Mouse (Mus musculus): ENCODE measurements at regions not wholly inside any gene's neighbourhood (a gene's known extent, or its start where the extent isn't known, plus 50 kb on each side); places are given as distances from the start of the nearest gene placed in this dataset.
"Not testable (repeated sequence)": the region's sequence is repeated elsewhere in the genome, so short reads cannot be mapped to it uniquely, and the experiment has no call there.

DNA sequence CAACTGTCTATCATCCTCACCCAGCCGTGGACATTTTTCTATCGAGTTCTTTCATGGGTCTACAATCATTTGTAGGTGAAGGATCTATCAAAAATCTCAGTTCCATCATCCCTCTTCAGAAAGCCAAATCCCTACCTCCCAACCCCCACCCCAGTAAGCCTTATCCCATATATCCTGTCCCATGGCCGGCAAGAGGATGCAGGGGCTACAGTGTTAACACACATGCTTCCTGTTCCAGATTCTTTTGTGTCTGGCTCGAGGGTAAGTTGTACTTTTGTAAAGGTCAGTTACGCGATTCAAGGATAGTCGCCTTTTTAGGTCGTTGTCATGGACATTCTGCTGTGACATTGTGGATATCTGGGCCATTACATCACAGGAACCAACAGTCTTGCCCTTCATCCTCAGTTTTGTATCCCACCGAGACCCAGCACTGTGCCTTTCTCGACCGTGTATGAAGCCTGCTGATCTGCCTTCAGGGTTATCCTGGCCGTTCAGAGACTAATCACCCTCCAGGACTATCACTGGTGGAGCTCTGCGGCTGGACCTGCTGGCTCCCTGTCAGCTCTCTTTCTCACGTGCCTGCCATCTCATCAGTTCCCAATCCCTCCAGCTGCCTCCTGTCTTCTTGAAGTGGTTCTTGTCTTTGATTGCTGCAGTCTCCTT, 193.8 kb downstream of the Trim29 start:
- intact Hi-C loops (cut with DNase I) = no loop called here

GRCm38 (mm10) chr9:43505856-43506255, 195.2 kb downstream of the Trim29 start:
- no peak for DNase-seq (ENCODE audit: low spot score in 2 of 2)
- intact Hi-C loops (cut with DNase I) = no loop called here

More for the DNA sequence above, 193.8 kb downstream of the Trim29 start:
- no peak for DNase-seq (ENCODE audit: low spot score in 2 of 2)

DNA sequence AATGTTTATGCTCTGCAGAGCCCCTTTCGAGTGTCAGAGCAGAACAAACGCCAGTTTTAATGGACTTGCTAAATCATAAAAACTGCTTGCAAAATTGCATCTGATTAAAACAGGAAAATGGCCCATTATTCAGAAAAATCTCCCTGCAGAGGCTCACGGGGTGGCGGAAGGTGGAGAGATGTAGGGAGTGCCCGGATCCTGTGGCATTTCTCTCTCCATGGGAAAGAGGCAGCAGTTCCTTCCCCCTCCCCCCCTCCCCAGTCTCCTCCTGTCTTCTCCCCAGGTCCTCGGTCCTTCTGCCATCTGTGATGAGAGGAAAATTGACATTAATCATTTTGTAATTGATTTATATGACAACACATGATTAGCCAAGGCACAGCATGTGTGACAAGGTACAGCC, 195.6 kb downstream of the Trim29 start:
- intact Hi-C loops (cut with DNase I) = no loop called here

GRCm38 (mm10) chr9:43512806-43513205, 202.2 kb downstream of the Trim29 start:
- intact Hi-C loops (cut with DNase I) = no loop called here
- no peak for DNase-seq (ENCODE audit: low spot score in 2 of 2)

More for the DNA sequence above, 195.6 kb downstream of the Trim29 start:
- no peak for DNase-seq (ENCODE audit: low spot score in 2 of 2)

DNA sequence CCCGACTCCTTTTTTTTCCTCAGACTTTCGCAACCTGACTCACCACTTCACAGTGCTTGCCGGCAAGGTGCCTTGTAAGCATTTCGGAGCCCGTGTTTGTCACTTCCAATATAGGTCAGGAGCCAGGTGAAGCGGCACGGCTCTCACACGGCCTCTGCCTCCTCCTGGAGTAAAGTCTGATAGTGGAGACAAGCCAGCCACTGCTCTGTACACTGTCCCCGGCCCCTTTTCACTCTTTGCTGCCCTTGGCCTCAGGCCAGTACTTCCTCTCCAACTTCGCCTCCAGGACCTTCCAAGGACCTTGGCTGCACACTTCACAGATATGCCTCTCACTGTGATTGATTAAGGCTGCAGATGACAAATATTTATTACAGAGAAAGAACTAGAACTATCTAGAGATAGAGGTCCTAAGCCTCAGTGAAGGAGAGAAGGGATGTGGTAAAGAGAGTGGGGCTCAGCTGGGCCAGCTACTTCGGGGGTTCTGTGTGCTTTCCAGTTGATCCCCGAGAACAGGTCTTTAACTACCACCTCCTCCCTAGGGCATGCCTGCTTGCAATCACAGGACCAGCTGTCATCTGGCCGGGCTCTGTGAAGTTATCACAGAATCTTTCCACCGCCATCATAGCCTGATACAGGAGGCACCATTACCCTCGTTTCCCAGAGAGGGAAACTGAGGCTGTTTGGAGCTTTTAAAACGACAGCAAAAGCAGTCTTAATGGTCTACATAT, 204.2 kb downstream of the Trim29 start:
- DNase-seq (ENCODE audit: low spot score in 2 of 2) = no peak
- intact Hi-C loops (cut with DNase I) = no loop called here

DNA sequence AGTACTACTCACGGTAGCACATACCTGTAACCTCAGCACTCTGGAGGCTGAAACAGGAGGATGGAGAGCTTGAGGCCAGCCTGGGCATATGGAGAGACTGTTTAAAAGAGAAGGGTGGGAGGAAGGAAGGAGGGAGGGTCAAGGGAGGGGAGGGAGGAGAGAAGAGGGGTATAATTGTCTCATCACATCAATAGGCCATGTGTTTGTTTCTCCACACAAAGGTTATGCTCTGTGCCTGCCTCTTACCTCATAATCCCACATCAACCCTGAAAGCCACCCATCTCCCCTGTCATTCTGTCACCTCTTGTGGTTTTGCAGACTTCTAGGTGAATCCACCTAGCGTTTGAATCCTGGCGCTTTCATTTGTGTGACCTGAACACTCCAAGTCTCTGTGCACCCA, 210.3 kb downstream of the Trim29 start:
- intact Hi-C loops (cut with DNase I) = no loop called here
- no peak for DNase-seq (ENCODE audit: low spot score in 2 of 2)

- intact Hi-C loops (cut with DNase I) = no loop called here
- DNase-seq (ENCODE audit: low spot score in 2 of 2) = no peak
These were observed 214.4 kb downstream of the Trim29 start for GRCm38 (mm10) chr9:43524947-43525565.

GRCm38 (mm10) chr9:43532187-43532586, 211.6 kb upstream of the Nectin1 start:
- intact Hi-C loops (cut with DNase I) = no loop called here
- peak in 1 of 2 experiments; percentile 19 for DNase-seq (ENCODE audit: low spot score in 2 of 2)

GRCm38 (mm10) chr9:43535967-43536366, 207.8 kb upstream of the Nectin1 start:
- intact Hi-C loops (cut with DNase I) = loop anchor here (5.0 kb wide), 1 partner anchor 54 kb away; no protein-coding TSS in a partner anchor
- peak; percentile 55 to 69 for DNase-seq (ENCODE audit: low spot score in 2 of 2)

DNA sequence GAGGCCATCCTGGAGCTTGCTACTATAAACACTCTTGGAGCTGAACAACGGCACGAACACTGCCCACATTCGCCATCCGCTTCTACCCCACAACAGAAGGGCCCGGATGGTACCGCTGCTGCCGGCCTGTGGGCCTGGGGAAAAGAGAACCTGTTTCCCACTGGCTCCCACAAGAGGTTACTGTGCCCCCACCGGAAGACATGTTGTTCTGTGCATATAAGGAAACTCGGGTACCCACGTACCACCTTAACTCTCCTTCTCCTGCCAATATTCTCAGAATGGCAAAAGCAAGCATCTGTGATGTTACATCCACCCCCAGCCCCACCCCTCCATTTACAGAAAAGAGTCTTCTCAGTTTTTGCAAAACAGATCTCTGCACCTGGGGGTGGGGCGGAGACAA, 206.7 kb upstream of the Nectin1 start:
- intact Hi-C loops (cut with DNase I) = loop anchor here (5.0 kb wide), 1 partner anchor 55 kb away; no protein-coding TSS in a partner anchor
- peak; percentile 77 to 88 for DNase-seq (ENCODE audit: low spot score in 2 of 2)

DNA sequence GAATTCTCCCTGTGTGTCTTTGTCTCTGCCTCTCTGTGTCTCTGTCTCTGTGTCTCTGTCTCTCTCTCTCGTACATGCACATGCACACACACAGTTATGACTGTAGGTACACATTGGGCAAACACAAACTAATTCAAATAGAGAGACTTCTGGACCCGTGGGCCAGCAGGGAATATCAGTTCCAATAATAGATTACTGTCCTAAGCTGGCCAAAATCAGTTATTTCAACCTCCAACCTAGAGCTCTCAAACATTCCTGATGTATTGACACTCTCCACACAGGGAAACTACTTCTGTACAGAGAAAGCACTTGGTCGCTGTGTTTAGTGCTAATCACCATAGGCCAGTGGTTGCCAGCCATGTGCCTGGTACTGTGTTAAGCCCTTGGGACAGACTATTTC, 203.7 kb upstream of the Nectin1 start:
- intact Hi-C loops (cut with DNase I) = no loop called here
- DNase-seq (ENCODE audit: low spot score in 2 of 2) = no peak

- no peak for DNase-seq (ENCODE audit: low spot score in 2 of 2)
- intact Hi-C loops (cut with DNase I) = no loop called here
These were observed 202.6 kb upstream of the Nectin1 start for GRCm38 (mm10) chr9:43541234-43541633.

DNA sequence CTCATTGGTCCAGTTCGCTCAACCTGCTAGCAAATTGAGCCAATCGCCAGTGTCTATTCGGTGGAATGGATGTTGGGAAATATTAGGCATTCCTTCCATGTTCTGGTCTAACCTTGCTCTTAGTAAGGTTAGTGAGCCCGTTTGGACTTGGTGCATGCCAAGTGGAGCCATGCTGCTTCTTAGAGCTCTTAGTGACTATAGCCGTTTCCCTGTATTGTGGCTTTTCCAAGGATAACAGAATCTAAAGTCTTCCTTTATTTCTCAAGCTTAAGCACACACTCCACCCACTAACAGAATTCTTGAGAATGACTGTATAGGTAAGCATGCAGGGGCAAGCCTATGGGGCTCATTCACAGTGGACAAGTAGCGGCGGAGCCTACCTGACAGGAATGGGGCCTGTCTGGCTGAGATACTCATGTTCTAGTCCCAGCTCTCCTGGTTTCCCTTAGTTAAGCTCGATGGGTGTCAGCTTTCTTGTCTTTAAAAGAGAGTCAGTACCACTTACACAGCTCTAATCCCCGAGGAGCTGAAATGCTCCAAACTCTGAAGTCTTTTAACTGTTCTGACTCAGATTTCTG, 201.6 kb upstream of the Nectin1 start:
- intact Hi-C loops (cut with DNase I) = no loop called here
- DNase-seq (ENCODE audit: low spot score in 2 of 2) = no peak

DNA sequence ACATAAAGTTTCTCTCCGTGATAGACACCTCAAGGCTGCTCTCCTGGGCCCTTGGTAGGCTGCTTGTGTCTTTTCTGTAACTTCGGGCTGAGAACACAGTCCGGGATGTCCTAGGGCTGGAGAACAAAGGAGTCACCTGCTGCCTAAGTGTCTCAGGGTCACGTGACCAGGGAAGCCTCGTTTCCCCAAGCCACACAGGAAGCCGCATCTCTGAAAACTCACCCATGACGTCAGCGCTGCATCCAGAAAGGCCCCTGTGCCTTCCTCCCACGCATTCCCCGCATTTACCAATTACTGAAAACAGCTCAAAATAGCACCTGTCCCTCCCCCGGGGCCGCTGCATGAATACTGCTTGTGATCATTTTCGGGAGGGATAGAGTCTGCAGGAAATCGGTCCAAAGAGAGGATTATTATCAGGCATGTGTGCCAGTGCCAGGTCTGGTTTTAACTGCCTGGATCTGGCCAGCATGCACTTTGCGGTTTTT, 198.7 kb upstream of the Nectin1 start:
- intact Hi-C loops (cut with DNase I) = loop anchor here (5.0 kb wide), 1 partner anchor 197 kb away; the partner anchor contains the start of gene Nectin1
- peak; percentile 60 to 67 for DNase-seq (ENCODE audit: low spot score in 2 of 2)

DNA sequence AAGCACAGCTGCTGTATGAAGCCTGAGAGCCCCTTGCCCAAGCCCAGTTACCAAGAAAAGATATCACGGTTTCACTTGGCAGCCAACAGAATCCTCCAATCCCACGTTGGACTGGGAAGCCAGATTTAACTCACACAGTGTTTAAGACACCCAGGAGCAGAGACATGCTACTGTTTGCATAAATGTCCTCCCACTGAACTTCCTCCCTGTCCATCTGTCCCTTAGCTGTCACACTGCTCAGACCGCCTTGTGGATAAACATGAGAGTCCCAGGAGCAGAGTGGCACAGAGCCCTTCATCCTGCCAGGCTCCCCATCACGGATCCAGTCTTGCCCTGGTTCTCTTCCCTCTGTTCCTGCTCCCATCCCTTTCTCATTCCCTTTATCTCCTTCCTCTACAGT, 194.9 kb upstream of the Nectin1 start:
- peak; percentile 58 to 64 for DNase-seq (ENCODE audit: low spot score in 2 of 2)

DNA sequence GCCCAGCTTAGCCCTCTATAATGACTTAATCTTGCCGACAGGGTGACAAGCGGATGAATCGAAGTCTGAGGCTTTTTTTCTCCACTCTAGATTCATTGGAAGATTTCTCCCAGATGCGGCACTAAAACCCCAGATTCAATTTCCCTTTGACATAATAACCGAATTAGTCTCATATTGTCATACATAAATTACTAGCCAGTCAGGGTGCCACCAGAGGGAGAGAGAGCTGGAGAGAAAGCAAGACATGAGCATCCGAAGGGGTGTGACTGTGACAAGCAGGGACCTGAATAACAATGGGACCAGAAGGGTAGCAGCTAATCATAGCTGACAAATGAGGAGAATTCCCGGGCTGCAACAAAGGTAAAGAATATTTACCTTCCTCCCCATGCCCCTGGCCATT, 194.5 kb upstream of the Nectin1 start:
- DNase-seq (ENCODE audit: low spot score in 2 of 2) = no peak
- intact Hi-C loops (cut with DNase I) = loop anchor here (5.0 kb wide), 1 partner anchor 193 kb away; the partner anchor contains the start of gene Nectin1

More for the DNA sequence above, 194.9 kb upstream of the Nectin1 start:
- intact Hi-C loops (cut with DNase I) = loop anchor here (5.0 kb wide), 1 partner anchor 193 kb away; the partner anchor contains the start of gene Nectin1

GRCm38 (mm10) chr9:43552758-43553157, 191.0 kb upstream of the Nectin1 start:
- intact Hi-C loops (cut with DNase I); DNase-seq (ENCODE audit: low spot score in 2 of 2): not testable (repeated sequence)

- intact Hi-C loops (cut with DNase I) = no loop called here
- DNase-seq (ENCODE audit: low spot score in 2 of 2) = no peak
These were observed 181.8 kb upstream of the Nectin1 start for GRCm38 (mm10) chr9:43562016-43562415.

DNA sequence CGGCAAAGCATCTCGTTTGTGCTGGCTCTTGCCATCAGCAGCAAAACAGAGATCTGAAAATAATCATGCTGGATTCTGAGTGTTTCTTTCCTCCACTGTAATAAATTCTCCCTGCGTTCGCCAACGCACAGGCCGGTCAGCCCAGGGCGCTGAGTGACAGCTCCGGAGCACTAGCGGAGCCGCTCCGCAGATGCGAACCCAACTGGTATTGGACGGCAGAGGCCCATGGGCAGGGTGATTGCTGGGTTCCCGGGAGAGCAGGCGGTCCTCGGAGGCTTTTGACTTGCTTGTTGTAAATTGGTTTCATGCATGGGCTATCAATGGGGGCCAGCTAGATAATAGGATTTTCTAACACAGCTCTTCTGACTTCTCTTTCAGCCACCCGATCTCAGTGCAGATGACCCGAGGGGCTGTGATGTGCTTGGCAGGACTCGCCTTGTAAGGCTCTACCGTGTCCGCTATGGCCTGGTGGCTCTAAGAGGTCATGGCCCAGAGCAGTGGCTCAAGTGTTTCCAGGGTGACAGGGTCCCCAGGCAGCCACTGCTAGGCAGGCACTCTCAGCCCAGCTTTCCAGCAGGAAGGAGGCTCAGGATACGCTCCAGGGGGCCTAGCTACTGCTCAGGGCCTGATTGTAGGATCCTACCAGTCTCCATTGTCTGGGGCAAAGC, 179.4 kb upstream of the Nectin1 start:
- no peak for DNase-seq (ENCODE audit: low spot score in 2 of 2)
- intact Hi-C loops (cut with DNase I) = no loop called here
